Mouse (Mus musculus) kidney, adult 11 months (tissue): ENCODE results near the gene Olfr715.
"Not testable (repeated sequence)": the region's sequence is repeated elsewhere in the genome, so short reads cannot be mapped to it uniquely, and the experiment has no call there.

Experiments
- DNase-seq: peaks from one replicate; pipeline ENCODE4 v3.0.0; 2022

Gene Olfr715

GRCm38 (mm10) chr7:107130983-107131382, at the start of gene Olfr715:
Gene Olfr715, minus strand, starts transcription at chr7:107131083.
- DNase-seq = not testable (repeated sequence)

- DNase-seq = no peak
These were observed 49.5 kb upstream of the Olfr715 start for GRCm38 (mm10) chr7:107180406-107180805.

- DNase-seq = no peak
These were observed 35.8 kb upstream of the Olfr715 start, which contains the start of gene Nlrp14 for GRCm38 (mm10) chr7:107166690-107167089. Gene Nlrp14, plus strand, starts transcription at chr7:107166990.

- DNase-seq = not testable (repeated sequence)
These were observed 7.1 kb upstream of the Olfr715 start, which contains the start of gene Olfr716 for GRCm38 (mm10) chr7:107138027-107138426. Gene Olfr716, plus strand, starts transcription at chr7:107138327.

GRCm38 (mm10) chr7:107110269-107110668, 20.6 kb downstream of the Olfr715 start, which contains the start of gene Olfr715b:
Gene Olfr715b, minus strand, starts transcription at chr7:107110369.
- not testable (repeated sequence) for DNase-seq

- no peak for DNase-seq
These were observed 38.0 kb downstream of the Olfr715 start, which contains the start of gene Olfr17 for GRCm38 (mm10) chr7:107092920-107093319. Gene Olfr17, plus strand, starts transcription at chr7:107093220.
